Mouse (Mus musculus) layer of hippocampus, adult 9-11 months (tissue): ENCODE data around the gene Smarcd3.
A peak's percentile ranks its signal among the peaks of the same experiment; 100 is the strongest.
"Not testable (repeated sequence)": the region's sequence is repeated elsewhere in the genome, so short reads cannot be mapped to it uniquely, and the experiment has no call there.

Experiments
- DNase-seq: peaks from one replicate; pipeline ENCODE4 v3.0.0; 2022

Smarcd3 gene

GRCm38 (mm10) chr5:24596519-24597171 is 27.6 kb downstream of the Smarcd3 start:
- peak; percentile 84 for DNase-seq

- no peak for DNase-seq
Measured at GRCm38 (mm10) chr5:24595786-24596380, 28.3 kb downstream of the Smarcd3 start.

- DNase-seq: no peak
Measured at GRCm38 (mm10) chr5:24595261-24595660, 28.9 kb downstream of the Smarcd3 start.

- no peak for DNase-seq
Measured at GRCm38 (mm10) chr5:24594346-24594745, 29.9 kb downstream of the Smarcd3 start.

GRCm38 (mm10) chr5:24593928-24594327 is 30.3 kb downstream of the Smarcd3 start:
- DNase-seq: no peak

GRCm38 (mm10) chr5:24593230-24593629 is 31.0 kb downstream of the Smarcd3 start:
- no peak for DNase-seq

GRCm38 (mm10) chr5:24592471-24593160 is 31.6 kb downstream of the Smarcd3 start:
- DNase-seq: no peak

GRCm38 (mm10) chr5:24591796-24592470 is 32.3 kb downstream of the Smarcd3 start:
- no peak for DNase-seq

- no peak for DNase-seq
Measured at GRCm38 (mm10) chr5:24591268-24591721, 32.9 kb downstream of the Smarcd3 start.

- DNase-seq: no peak
Measured at GRCm38 (mm10) chr5:24589511-24590500, 34.4 kb downstream of the Smarcd3 start.

GRCm38 (mm10) chr5:24587200-24587577 is 37.0 kb downstream of the Smarcd3 start:
- no peak for DNase-seq

GRCm38 (mm10) chr5:24586547-24587199 is 37.5 kb downstream of the Smarcd3 start, which contains the start of gene Chpf2:
TSS of gene Chpf2 (plus strand) at chr5:24586741.
- DNase-seq: peak; percentile 86

GRCm38 (mm10) chr5:24586106-24586505 is 38.1 kb downstream of the Smarcd3 start:
- no peak for DNase-seq

GRCm38 (mm10) chr5:24578109-24578963 is 45.9 kb downstream of the Smarcd3 start:
- no peak for DNase-seq

- DNase-seq: peak; percentile 100
Measured at GRCm38 (mm10) chr5:24577183-24577929, 46.9 kb downstream of the Smarcd3 start, which contains the start of gene Abcf2. TSS of gene Abcf2 (minus strand) at chr5:24577467.

GRCm38 (mm10) chr5:24576801-24577182 is 47.4 kb downstream of the Smarcd3 start:
- DNase-seq: no peak

- DNase-seq: no peak
Measured at GRCm38 (mm10) chr5:24575948-24576347, 48.3 kb downstream of the Smarcd3 start.

GRCm38 (mm10) chr5:24556709-24557108 is 67.5 kb downstream of the Smarcd3 start, which contains the start of gene 4931409K22Rik:
TSS of gene 4931409K22Rik (minus strand) at chr5:24556809.
- no peak for DNase-seq

GRCm38 (mm10) chr5:24555335-24555734 is 68.9 kb downstream of the Smarcd3 start:
- DNase-seq: not testable (repeated sequence)
